In genomic region chr16:33745457-33745856, GRCm38 (mm10) we compare ENCODE assay signal across 20 mouse cellular contexts. TPM values are rescaled to one million over a fixed set of nuclear protein-coding genes. Genes with fewer than 3 reads are reported as not detected.
A peak's percentile ranks its signal among the peaks of the same experiment; 100 is the strongest.
DNase-seq lines count a peak whose midpoint lies in the region; ATAC-seq and TF ChIP-seq lines count a peak whose summit lies in the region.
"Had no signal": no experiment of that assay in that cellular context is flagged by ENCODE, and none has a peak within 500 bp of the region (broad histone marks: within the 10 kb centered on the region; RNA-seq: fewer than 3 reads in every experiment).

No protein-coding gene starts in this region.

- 46% methylated on average over 7 of the region's 7 CpGs for WGBS in liver, postnatal 0 days (ENCODE audit: insufficient replicate concordance)
- 83% methylated on average over 7 of the region's 7 CpGs for WGBS in forebrain, embryonic 12.5 days

- H3K9me3 ChIP-seq in liver, postnatal 0 days (ENCODE audit: low read length) = no peaks in the 10 kb centered on the region
- H3K9me3 ChIP-seq in forebrain, embryonic 12.5 days = no peaks in the 10 kb centered on the region
- H3K9me3 ChIP-seq: embryonic facial prominence, embryonic 13.5 days; forebrain, embryonic 15.5 days; hindbrain, embryonic 12.5 days; limb, embryonic 12.5 days; megakaryocyte, embryonic 14.5 days; neural tube, embryonic 15.5 days had no signal

- ATAC-seq in liver, postnatal 0 days = peak; percentile 40; the same call in 1 of the 2 replicates
- ATAC-seq in hematopoietic stem cell, adult 5-6 weeks (replicated peaks in 1 of 2; ENCODE audit: insufficient read depth in 1 of 2, low FRiP score in 2 of 2, low TSS enrichment in 1 of 2, low read depth in 1 of 2, poor library complexity in 2 of 2, severe bottlenecking in 2 of 2) = peak; percentile 43 to 56; a peak in 2 of 4 replicates
- ATAC-seq in forebrain, embryonic 12.5 days (ENCODE audit: low FRiP score) = no peak
- ATAC-seq: forebrain, embryonic 15.5 days had no signal

- no peak for TF ChIP-seq EP300 in liver, postnatal 0 days (IDR thresholded peaks at IDR 0.05; ENCODE audit: low read depth)

- no peaks in the 10 kb centered on the region for H3K27me3 ChIP-seq in liver, postnatal 0 days (ENCODE audit: insufficient read depth, low read length)
- no peaks in the 10 kb centered on the region for H3K27me3 ChIP-seq in forebrain, embryonic 12.5 days
- H3K27me3 ChIP-seq: embryonic facial prominence, embryonic 13.5 days; forebrain, embryonic 15.5 days; hindbrain, embryonic 12.5 days; limb, embryonic 12.5 days; neural tube, embryonic 15.5 days had no signal

- no peak overlapping the region for H3K9ac ChIP-seq in liver, postnatal 0 days (replicated peaks)
- H3K9ac ChIP-seq in forebrain, embryonic 12.5 days = no peak overlapping the region
- H3K9ac ChIP-seq: embryonic facial prominence, embryonic 13.5 days; forebrain, embryonic 15.5 days; hindbrain, embryonic 12.5 days; limb, embryonic 12.5 days; neural tube, embryonic 15.5 days had no signal

- peak overlapping the region; percentile 45 for H3K4me2 ChIP-seq in liver, postnatal 0 days (ENCODE audit: low read depth, low read length)
- no peak overlapping the region for H3K4me2 ChIP-seq in forebrain, embryonic 12.5 days
- H3K4me2 ChIP-seq: embryonic facial prominence, embryonic 13.5 days; forebrain, embryonic 15.5 days; hindbrain, embryonic 12.5 days; limb, embryonic 12.5 days; neural tube, embryonic 15.5 days had no signal

- H3K36me3 ChIP-seq in liver, postnatal 0 days (replicated peaks; ENCODE audit: insufficient read depth, low read length) = peaks cover 28% of the 10 kb centered on the region
- peaks cover 63% of the 10 kb centered on the region for H3K36me3 ChIP-seq in forebrain, embryonic 12.5 days (replicated peaks)
- H3K36me3 ChIP-seq: neural tube, embryonic 15.5 days had no signal

- H3K27ac ChIP-seq in liver, postnatal 0 days (ENCODE audit: low read depth) = 0 out of 2 replicates have a peak overlapping the region, but pooled peaks have one; percentile 16
- H3K27ac ChIP-seq in forebrain, embryonic 12.5 days = no peak overlapping the region
- H3K27ac ChIP-seq: embryonic facial prominence, embryonic 13.5 days; hindbrain, embryonic 12.5 days; limb, embryonic 12.5 days; neural tube, embryonic 15.5 days had no signal

- H3K4me3 ChIP-seq in liver, postnatal 0 days (ENCODE audit: low read depth, low read length) = no peak overlapping the region
- no peak overlapping the region for H3K4me3 ChIP-seq in forebrain, embryonic 12.5 days (replicated peaks)
- H3K4me3 ChIP-seq: embryonic facial prominence, embryonic 13.5 days; forebrain, embryonic 15.5 days; hindbrain, embryonic 12.5 days; limb, embryonic 12.5 days; megakaryocyte, embryonic 14.5 days; neural tube, embryonic 15.5 days had no signal

- no peaks in the 10 kb centered on the region; the same call in 1 of the 2 replicates for H3K4me1 ChIP-seq in liver, postnatal 0 days (ENCODE audit: insufficient read depth)
- H3K4me1 ChIP-seq in forebrain, embryonic 12.5 days = peaks cover 20% of the 10 kb centered on the region

- no peak for TF ChIP-seq CTCF in liver, postnatal 0 days (IDR thresholded peaks at IDR 0.05; ENCODE audit: low read depth)

- DNase-seq in liver, postnatal 0 days = no peak
- no peak for DNase-seq in liver
- peak; percentile 71 to 79 for DNase-seq in B cell, adult 2 months
- DNase-seq in monocyte, adult 2 months (ENCODE audit: low read depth in 1 of 2, low spot score in 2 of 2) = peak; percentile 39 to 44
- DNase-seq in cerebellum, postnatal 4 days (ENCODE audit: low spot score in 2 of 2) = no peak
- DNase-seq in testis, postnatal 10 days (ENCODE audit: low spot score) = no peak
- DNase-seq: adrenal gland, adult 2 months; gastrocnemius, postnatal 14 days; thymus, adult 18-20 months had no signal

RNA-seq across cellular contexts. Expression of gene Muc13, which starts 48.4 kb away (rescaled TPM):
- 1.2 TPM in 2 replicates for polyA plus RNA-seq in liver, postnatal 0 days (2015; fragmentation: Nextera tagmentation; extraction: Ambion mirVana)
- total RNA-seq in hematopoietic stem cell, adult 5-6 weeks (2017) = 164 and 205 TPM in 2 replicates
- polyA plus RNA-seq in forebrain, embryonic 12.5 days (2016; fragmentation: Nextera tagmentation; extraction: Ambion mirVana) = 0.13 TPM in 1 of 2 replicates, not detected in the other
- total RNA-seq: adrenal gland, adult 2 months; gastrocnemius, postnatal 14 days; left cerebral cortex, postnatal 10 days had no signal
- polyA plus RNA-seq: forebrain, embryonic 15.5 days; heart, postnatal 0 days; midbrain, embryonic 14.5 days; neural tube, embryonic 15.5 days had no signal

Comparison
In these comparisons a context has a peak if more than half of its experiments do, and no peak if none do; other contexts are left out.
1. DNase-seq: peak in B cell, adult 2 months (2 of 2) and monocyte, adult 2 months (2 of 2); none in liver, postnatal 0 days (single experiment), liver (single experiment), cerebellum, postnatal 4 days (0 of 2) and testis, postnatal 10 days (single experiment).